Mouse (Mus musculus) embryonic facial prominence, embryonic 11.5 days (tissue): Measurements from ENCODE around the gene Entpd1. TPM values are rescaled to one million over a fixed set of nuclear protein-coding genes. Genes with fewer than 3 reads are reported as not detected.

ENCODE experiments used
- ATAC-seq: fragments of 200-750 bp; cut with Nextera tagmentation; replicated peaks from 2 replicates; pipeline ENCODE4 v1.8.0; 2017; ENCODE audit warnings: low read depth; ENCODE audit not compliant: insufficient number of reproducible peaks, low FRiP score, low TSS enrichment
- DNase-seq: peaks from one replicate; pipeline ENCODE4 v3.0.0-alpha.2; 2015; ENCODE audit warnings: low spot score
- H3K27ac ChIP-seq: fragments of 300-500 bp; sonication (generic); replicated peaks from 2 replicates; pipeline ENCODE4 v1.5.1; 2014; ENCODE audit warnings: mild to moderate bottlenecking, low read depth, low read length, control low read depth
- H3K27me3 ChIP-seq: fragments of 300-500 bp; sonication (generic); 2 replicates; pipeline ENCODE4 v1.6.1; 2014; ENCODE audit warnings: mild to moderate bottlenecking, low read length, moderate library complexity, mixed read lengths; ENCODE audit not compliant: control insufficient read depth, insufficient read depth
- H3K36me3 ChIP-seq: fragments of 300-500 bp; sonication (generic); replicated peaks from 2 replicates; pipeline ENCODE4 v1.6.1; 2014; ENCODE audit warnings: low read depth, mild to moderate bottlenecking, low read length, moderate library complexity, mixed read lengths; ENCODE audit not compliant: control insufficient read depth, insufficient read depth
- H3K4me1 ChIP-seq: fragments of 300-500 bp; sonication (generic); 2 replicates; pipeline ENCODE4 v1.6.1; 2014; ENCODE audit warnings: low read length, mixed read lengths; ENCODE audit not compliant: control insufficient read depth, insufficient read depth
- H3K4me2 ChIP-seq: fragments of 300-500 bp; sonication (generic); 2 replicates; pipeline ENCODE4 v1.6.1; 2014; ENCODE audit warnings: low read depth, mild to moderate bottlenecking, control low read depth, low read length, moderate library complexity
- H3K4me3 ChIP-seq: fragments of 300-500 bp; sonication (generic); 2 replicates; pipeline ENCODE4 v1.5.1; 2014; ENCODE audit warnings: low read depth, low read length, control low read depth
- H3K9ac ChIP-seq: fragments of 300-500 bp; sonication (generic); replicated peaks from 2 replicates; pipeline ENCODE4 v1.6.1; 2014; ENCODE audit warnings: mild to moderate bottlenecking, control low read depth, low read length
- H3K9me3 ChIP-seq: fragments of 300-500 bp; sonication (generic); replicated peaks from 2 replicates; pipeline ENCODE4 v1.6.1; 2016; ENCODE audit warnings: mild to moderate bottlenecking, low read length, inconsistent platforms, mixed read lengths; ENCODE audit not compliant: control insufficient read depth
- WGBS: fragments of 180-500 bp; shearing (Covaris S2); extraction: QIAGEN DNeasy Blood & Tissue Kit; methylation state at CpG from one replicate; pipeline ENCODE4 v1.1.7; 2014; 5-methylcytosine and 5-hydroxymethylcytosine counted together
- polyA plus RNA-seq: library from polyadenylated mRNA; unstranded; fragments of >200 nt; fragmentation: Nextera tagmentation; extraction: Ambion mirVana; gene quantifications from 2 replicates; pipeline ENCODE4 v1.2.1, GENCODE M21; 2014

Entpd1 gene
- polyA plus RNA-seq, 1 experiment from 2014 or later, result 6.1 TPM

DNA sequence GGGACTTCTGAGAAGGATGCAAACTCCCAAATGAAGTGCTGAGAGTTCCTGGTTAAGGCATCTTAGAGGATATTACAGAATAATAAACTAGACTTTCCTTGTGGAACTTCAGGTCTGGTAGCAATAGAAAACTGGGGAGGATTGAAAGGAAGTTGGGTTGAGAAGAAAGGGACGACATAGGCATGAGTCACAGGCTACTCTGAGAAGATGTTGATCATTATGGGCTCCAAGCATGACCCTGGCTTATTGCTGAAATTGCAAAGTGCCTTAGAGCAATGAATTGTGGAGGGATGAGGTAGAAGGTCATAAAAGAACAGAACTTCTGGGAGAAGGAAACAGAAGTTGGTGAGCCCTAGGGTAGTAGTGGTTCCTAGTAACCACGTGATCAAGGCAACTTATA lies 28.6 kb downstream of the Entpd1 start:
- no peak overlapping the region for H3K9ac ChIP-seq
- no peaks in the 10 kb centered on the region for H3K27me3 ChIP-seq
- no peak for DNase-seq
- WGBS, result 80% methylated on average over 2 of the region's 2 CpGs
- H3K9me3 ChIP-seq, result no peaks in the 10 kb centered on the region
- no peak for ATAC-seq
- no peak overlapping the region for H3K27ac ChIP-seq
- H3K4me3 ChIP-seq, result no peak overlapping the region
- no peak overlapping the region for H3K4me2 ChIP-seq
- no peaks in the 10 kb centered on the region for H3K4me1 ChIP-seq
- H3K36me3 ChIP-seq, result no peaks in the 10 kb centered on the region

DNA sequence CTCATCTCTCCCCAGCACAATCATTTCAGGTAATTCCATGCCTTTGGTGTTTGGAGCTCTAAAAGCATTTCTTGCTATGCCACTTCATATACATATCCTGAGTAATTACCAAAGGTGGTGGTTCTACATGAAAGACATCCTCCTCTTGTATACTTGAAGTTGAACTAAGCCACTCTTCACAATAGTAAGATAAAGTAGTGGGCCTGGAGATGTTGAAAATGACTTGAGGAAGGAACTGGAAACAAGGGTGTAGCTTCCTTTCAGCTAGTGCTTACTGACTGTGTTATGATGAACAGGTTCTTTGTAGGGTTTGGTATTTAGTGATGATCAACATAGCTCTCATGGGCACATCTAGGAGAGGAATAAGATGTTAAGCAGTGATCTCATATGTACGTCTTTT lies 31.7 kb downstream of the Entpd1 start:
- Histone ChIP-seq H3K27ac (no peak overlapping the region), H3K4me3 (no peak overlapping the region), H3K4me1 (no peaks in the 10 kb centered on the region), H3K9me3 (no peaks in the 10 kb centered on the region), H3K4me2 (no peak overlapping the region), H3K27me3 (no peaks in the 10 kb centered on the region), H3K9ac (no peak overlapping the region), H3K36me3 (no peaks in the 10 kb centered on the region)
- WGBS, result 90% methylated on average over 1 of the region's 1 CpGs
- no peak for DNase-seq
- no peak for ATAC-seq

DNA sequence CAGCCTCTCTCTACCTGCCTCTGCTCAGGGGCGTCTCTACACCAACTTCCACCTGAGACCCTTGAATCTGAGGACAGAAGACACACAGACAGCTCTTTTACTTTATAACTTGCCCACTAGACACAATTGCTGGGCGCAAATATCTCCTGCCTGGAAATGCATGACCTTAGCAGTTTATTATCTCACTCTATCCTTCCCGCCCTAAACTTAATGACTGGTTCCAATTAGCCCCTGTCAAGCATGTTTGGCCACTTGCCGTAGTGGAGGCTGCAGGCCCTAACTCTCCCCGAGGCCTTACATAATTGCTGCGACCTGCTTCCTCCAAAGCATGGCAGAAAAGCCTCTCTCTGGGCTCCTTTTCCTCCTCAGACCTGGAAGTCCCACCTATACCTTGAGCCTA lies 34.2 kb downstream of the Entpd1 start:
- ATAC-seq (no peak), DNase-seq (no peak)
- Histone ChIP-seq H3K9me3 (no peaks in the 10 kb centered on the region), H3K4me2 (no peak overlapping the region), H3K9ac (no peak overlapping the region), H3K27me3 (no peaks in the 10 kb centered on the region), H3K27ac (no peak overlapping the region), H3K36me3 (no peaks in the 10 kb centered on the region), H3K4me1 (no peaks in the 10 kb centered on the region), H3K4me3 (no peak overlapping the region)
- 38% methylated on average over 6 of the region's 6 CpGs for WGBS

DNA sequence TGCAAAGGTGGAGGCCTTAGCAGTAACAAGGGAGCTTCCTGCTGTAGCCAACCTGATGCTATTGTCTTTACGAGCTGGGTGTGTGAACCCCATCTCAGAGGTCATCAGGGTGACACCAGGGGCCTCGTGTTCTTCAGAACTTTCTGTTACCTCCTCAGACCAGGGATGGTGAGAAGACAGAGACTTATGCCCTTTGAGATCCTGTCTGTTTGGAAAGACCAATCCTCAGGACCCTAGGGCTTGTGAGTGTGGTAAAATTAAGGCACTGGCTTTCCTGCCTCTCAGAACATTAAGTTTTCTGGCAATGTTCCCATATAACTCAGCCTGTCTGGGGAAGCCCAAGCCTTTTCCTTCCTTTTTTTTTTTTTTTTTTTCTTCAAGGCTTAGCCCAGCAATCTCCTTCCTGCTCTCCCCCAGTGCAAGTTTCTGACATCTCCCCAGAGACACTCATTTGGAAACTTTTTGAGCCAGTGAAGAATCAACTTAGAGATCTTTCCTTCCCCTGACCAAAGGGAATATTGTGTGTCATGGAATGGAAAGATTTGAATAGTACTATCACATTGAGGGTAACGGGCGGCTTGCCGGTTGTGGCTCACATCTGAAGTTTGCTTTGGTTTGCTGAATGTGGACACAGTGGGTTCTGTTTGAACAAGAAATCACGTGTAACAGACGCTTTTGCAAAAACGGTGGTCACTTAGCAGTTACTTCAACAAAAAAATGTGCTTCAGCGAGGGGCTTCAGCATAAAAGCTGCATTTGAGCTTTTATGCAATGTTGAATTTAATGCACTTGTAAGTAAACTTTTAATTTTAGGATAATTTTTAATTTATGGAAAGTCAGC lies 35.4 kb downstream of the Entpd1 start:
- 57% methylated on average over 9 of the region's 9 CpGs for WGBS
- ATAC-seq (no peak), DNase-seq (no peak)
- Histone ChIP-seq H3K27me3 (no peaks in the 10 kb centered on the region), H3K9ac (no peak overlapping the region), H3K4me1 (no peaks in the 10 kb centered on the region), H3K9me3 (no peaks in the 10 kb centered on the region), H3K36me3 (no peaks in the 10 kb centered on the region), H3K27ac (no peak overlapping the region), H3K4me3 (no peak overlapping the region), H3K4me2 (no peak overlapping the region)

DNA sequence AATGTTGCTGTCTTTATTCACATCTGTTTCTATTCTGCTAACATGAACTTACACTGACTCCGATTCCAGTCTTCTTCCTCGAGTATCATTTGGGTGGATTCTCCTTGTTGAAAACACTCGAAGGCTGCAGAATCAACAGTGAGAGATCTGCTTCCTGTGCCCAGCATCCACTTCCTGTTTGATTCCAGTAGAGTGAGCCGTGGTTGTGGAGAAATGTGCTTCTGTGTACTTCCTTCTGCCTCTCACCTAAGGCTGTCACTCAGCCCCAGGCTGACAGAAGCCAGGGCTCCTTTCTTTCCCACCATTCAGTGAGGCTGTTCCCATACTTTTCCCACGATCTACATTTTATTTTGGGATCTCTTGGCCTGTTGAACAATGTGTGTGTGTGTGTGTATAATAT lies 37.9 kb downstream of the Entpd1 start:
- no peak for ATAC-seq

DNA sequence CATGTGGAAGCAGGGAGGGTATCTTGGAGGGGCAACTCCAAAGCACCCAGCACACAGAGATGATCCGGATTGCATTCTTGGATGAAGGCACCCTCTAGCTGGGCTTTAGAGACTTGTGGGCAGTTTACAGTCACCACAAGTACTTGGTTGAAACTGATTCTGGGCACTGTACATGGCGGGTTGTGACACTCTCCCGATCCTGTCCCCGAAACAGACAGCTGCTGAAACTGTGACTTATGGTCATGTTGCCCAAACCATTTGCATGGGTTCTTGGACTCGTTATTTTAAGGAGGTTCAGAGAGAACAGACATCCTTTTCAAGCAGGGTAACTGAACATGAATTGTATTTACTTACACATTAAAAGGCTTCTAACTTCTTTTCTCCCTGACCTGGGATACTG lies 44.0 kb downstream of the Entpd1 start:
- no peak for ATAC-seq

More for the DNA sequence above, 37.9 kb downstream of the Entpd1 start:
- no peak overlapping the region for H3K27ac ChIP-seq
- H3K9me3 ChIP-seq, result no peaks in the 10 kb centered on the region
- H3K9ac ChIP-seq, result no peak overlapping the region
- no peak overlapping the region for H3K4me2 ChIP-seq
- 50% methylated on average over 5 of the region's 5 CpGs for WGBS
- H3K4me1 ChIP-seq, result no peaks in the 10 kb centered on the region
- H3K36me3 ChIP-seq, result no peaks in the 10 kb centered on the region
- H3K27me3 ChIP-seq, result no peaks in the 10 kb centered on the region
- DNase-seq, result no peak
- no peak overlapping the region for H3K4me3 ChIP-seq

DNA sequence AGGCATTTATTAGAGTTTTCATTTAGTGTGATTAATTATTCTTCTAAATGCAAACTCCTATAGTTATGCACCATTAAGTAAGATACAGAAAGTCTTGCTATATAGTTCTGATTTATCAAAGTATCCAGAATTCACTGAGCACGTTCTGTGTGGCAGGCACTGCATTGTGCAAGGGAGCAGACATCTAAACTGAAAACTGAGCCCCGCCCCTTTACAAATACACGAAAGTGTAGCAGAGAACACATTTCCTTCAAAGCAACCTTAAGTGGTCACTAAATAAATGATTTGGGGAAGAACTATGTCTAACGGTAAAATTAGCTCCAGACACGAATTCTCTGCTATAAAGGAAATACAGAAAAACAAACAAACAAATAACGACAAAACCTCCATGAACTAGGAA lies 46.1 kb downstream of the Entpd1 start:
- no peaks in the 10 kb centered on the region for H3K4me1 ChIP-seq
- ATAC-seq, result no peak

More for the DNA sequence above, 44.0 kb downstream of the Entpd1 start:
- Histone ChIP-seq H3K27me3 (no peaks in the 10 kb centered on the region), H3K9me3 (no peaks in the 10 kb centered on the region), H3K9ac (no peak overlapping the region), H3K36me3 (no peaks in the 10 kb centered on the region), H3K4me2 (no peak overlapping the region), H3K4me1 (no peaks in the 10 kb centered on the region), H3K27ac (no peak overlapping the region), H3K4me3 (no peak overlapping the region)
- WGBS, result 88% methylated on average over 5 of the region's 5 CpGs
- DNase-seq, result no peak

DNA sequence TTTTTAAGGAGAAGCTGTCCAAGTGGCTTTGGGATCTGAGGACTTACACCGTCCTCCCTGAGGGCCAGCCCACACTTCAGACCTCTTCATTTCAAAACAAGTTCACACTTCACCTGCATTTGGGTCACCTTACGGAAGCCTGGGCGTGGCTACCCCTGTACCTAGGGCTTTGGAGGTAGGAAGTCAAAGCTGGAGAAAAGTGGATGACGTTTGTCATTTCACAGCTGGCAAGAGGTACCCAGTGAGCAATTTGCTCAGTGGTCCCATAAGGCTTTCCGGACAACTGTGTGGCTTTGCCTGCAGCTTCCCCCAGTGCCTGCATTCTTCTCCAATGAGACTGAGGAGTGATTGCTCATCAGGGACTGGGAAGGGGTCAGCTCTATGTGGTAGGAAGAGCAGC lies 46.8 kb downstream of the Entpd1 start:
- DNase-seq (no peak), ATAC-seq (no peak)
- WGBS, result 52% methylated on average over 5 of the region's 5 CpGs
- Histone ChIP-seq H3K27me3 (no peaks in the 10 kb centered on the region), H3K27ac (no peak overlapping the region), H3K9me3 (no peaks in the 10 kb centered on the region), H3K36me3 (no peaks in the 10 kb centered on the region), H3K9ac (no peak overlapping the region; the same call in 1 of the 2 replicates), H3K4me1 (no peaks in the 10 kb centered on the region), H3K4me2 (no peak overlapping the region), H3K4me3 (no peak overlapping the region)

More for the DNA sequence above, 46.1 kb downstream of the Entpd1 start:
- no peak overlapping the region for H3K4me3 ChIP-seq
- no peak overlapping the region for H3K4me2 ChIP-seq
- no peaks in the 10 kb centered on the region for H3K36me3 ChIP-seq
- no peak overlapping the region for H3K27ac ChIP-seq
- no peak for DNase-seq
- 71% methylated on average over 6 of the region's 6 CpGs for WGBS
- H3K9ac ChIP-seq, result no peak overlapping the region
- H3K9me3 ChIP-seq, result no peaks in the 10 kb centered on the region
- no peaks in the 10 kb centered on the region for H3K27me3 ChIP-seq
